Mouse (Mus musculus) ovary, postnatal 10 days (tissue): ENCODE measurements at regions not wholly inside any gene's neighbourhood (a gene's known extent, or its start where the extent isn't known, plus 50 kb on each side); places are given as distances from the start of the nearest gene placed in this dataset.
A peak's percentile ranks its signal among the peaks of the same experiment; 100 is the strongest.

Experiments
- DNase-seq: peaks from one replicate; pipeline ENCODE4 v3.0.0; 2022; ENCODE audit warnings: low spot score

- DNase-seq, result no peak
These were observed 90.4 kb downstream of the Otol1 start for GRCm38 (mm10) chr3:70097813-70098212.

DNA sequence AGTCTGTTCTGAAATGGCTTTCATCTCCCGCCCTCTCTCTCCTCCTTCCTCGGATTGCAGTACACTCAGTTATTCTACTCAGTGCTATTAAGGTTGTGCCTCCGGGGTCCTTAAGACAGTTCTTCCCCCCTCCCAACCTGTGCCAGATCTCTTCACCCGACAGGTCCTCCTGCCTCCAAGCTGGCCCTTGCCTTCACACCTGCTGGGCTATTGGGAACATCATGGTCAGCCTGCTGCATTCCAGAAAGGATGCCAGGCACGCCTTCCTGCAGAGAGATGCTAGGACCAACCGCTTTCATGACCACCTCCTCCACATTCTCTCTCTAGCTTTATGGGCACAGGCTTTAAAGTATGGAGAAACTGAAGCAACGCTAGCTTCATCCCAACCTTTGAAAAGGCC lies 94.7 kb downstream of the Otol1 start:
- no peak for DNase-seq

DNA sequence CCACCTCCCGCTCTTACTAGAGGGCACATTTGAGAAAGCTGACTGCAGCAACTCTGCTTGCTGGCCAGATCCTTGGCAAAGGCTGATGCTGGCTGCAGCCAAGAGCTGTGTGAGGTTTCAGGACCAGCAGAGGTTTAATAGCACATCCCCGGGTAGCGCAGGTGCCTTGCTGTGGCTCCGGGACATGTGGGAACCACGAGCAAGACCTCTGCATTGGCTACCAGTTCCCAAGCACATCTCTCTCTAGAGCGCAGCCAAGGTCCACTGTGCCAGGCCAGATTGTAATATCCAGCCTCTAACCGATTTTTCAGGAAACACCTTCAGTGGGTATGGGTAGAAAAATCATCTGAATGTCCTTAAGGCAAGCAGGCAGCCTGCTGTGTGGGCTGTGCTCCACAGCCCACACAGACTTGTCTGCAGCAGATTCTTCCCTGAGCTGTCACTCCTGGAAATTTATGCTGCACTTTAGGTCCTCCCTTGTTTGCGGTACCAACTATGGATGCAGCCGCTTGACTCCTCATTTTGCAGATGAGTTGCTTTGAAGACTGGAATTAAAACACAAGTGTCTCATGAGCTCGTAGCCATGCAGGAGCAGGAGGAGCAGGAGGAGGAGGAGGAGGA lies 95.3 kb downstream of the Otol1 start:
- DNase-seq, result no peak

- peak; percentile 55 for DNase-seq
These were observed 96.8 kb downstream of the Otol1 start for GRCm38 (mm10) chr3:70103983-70104827.

- DNase-seq, result peak; percentile 27
These were observed 97.5 kb downstream of the Otol1 start for GRCm38 (mm10) chr3:70104828-70105399.

DNA sequence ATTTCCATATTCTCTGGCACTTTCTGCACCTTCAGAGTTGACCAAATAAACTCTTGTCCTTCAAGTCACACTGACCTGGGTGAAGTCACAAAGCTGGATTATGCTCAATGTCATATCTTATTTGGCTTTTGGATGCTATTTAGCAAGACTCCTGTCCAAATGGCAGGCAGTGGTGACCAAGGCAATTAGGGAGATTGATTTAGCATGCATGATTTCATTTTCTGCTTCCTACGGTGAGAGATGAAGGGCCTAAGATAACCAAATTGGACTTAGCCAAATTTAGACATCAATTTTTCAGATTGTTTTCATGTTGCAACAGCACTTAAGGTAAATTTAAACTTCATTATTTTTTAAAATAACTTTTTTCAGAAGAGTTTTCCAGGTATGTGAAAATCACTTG lies 98.1 kb downstream of the Otol1 start:
- no peak for DNase-seq

GRCm38 (mm10) chr3:70106141-70106540 lies 98.7 kb downstream of the Otol1 start:
- DNase-seq, result no peak

- no peak for DNase-seq
These were observed 118.8 kb downstream of the Otol1 start for GRCm38 (mm10) chr3:70126212-70126611.

GRCm38 (mm10) chr3:70130241-70131029 lies 123.0 kb downstream of the Otol1 start:
- DNase-seq, result no peak

DNA sequence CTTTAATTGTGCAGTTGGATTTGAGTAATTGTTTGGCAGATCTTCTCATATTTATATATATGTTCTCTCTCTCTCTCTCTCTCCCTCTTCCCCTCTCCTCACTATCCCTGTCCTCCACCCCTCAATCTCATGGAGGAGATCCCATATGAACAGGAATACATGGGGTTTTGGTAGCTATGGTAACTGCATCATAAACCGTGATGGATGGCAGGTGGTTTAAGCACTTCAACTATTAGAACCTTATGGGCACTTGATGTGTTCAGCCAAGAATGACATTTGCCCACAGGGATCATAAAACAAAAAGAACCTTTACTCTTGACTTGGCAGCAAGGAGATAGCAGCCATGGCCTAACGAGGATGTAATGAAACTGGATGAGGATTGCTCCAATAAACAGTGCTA lies 127.5 kb downstream of the Otol1 start:
- no peak for DNase-seq

DNA sequence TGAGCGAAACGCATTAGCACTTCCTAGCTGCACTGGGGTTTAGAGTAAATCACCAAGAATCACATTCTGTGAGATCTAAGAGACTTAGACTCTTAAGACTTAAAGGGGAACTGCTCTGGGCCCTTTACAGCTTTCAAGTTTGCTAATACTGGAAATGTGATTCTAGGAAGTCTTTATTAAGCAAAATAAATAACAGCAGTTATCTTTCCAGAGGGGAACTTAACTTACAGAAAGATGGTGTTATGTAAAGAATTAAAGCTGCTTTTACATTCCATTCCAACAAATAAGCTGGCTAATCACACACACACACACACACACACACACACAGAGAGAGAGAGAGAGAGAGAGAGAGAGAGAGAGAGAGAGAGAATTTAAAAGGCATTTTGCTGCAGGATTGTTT lies 131.1 kb downstream of the Otol1 start:
- DNase-seq, result no peak

- DNase-seq, result no peak
These were observed 131.5 kb downstream of the Otol1 start for GRCm38 (mm10) chr3:70138926-70139325.

GRCm38 (mm10) chr3:70145728-70146127 lies 138.3 kb downstream of the Otol1 start:
- DNase-seq, result no peak

DNA sequence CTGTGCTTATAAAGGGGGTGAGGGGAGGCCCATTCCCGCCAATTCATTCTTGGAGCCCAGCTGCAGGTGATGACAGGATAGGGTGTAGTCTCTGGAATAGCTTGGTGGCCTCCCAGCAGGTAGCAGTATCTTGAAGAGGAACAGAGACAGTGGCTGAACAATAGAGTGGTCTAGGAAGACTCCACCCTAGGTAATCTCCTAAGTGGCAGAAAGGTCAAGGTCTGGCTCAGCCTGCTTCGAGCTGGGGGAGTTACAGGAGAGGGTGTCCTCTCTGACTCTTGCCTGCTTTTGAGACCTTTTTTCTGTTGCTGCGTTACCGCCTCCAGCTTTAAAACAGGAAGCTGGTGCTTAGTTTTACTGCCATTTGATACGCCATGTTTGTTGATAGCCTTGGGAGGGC lies 143.7 kb downstream of the Otol1 start:
- DNase-seq, result no peak

GRCm38 (mm10) chr3:70160043-70160442 lies 152.6 kb downstream of the Otol1 start:
- DNase-seq, result no peak

DNA sequence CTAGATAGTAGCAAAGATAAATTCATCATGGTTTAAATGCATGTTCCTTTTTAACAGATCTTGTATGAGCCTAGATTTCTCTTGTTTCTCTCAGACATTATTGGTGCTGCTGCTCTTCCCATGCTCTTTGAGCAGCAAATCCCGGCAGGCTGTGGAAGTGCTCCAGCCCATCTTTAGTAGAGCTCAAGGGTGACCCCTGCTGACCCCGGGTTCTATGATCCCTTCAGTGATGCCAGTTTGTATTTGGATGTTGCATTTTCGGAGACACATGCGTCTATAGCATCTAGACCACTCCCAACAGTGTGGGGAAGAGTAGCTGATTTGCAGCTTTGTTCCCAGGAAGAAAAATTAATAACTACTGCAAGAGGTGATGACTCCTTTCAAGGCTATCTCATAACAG lies 164.3 kb downstream of the Otol1 start:
- DNase-seq, result no peak

GRCm38 (mm10) chr3:70176391-70176790 lies 169.0 kb downstream of the Otol1 start:
- DNase-seq, result no peak

DNA sequence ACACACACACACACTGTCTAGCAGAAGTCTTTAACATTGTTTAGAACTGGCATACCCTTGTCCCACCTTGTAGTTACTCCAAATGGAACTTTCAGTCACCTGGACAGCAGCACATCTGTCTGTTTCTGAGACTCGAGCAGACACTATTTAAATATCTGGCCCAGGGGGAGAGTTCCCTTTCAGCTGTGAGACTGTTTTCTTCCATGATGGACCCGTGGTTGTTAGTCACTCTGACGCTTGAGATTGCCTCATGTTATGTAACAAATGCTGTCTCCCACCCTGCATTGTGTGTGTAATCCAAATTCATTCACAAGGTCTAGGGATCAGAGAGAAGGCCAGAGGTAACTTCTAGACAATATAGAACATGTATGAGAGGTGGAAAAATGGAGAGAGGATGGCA lies 174.2 kb downstream of the Otol1 start:
- no peak for DNase-seq

GRCm38 (mm10) chr3:70190741-70191140 lies 183.3 kb downstream of the Otol1 start:
- no peak for DNase-seq

GRCm38 (mm10) chr3:70196671-70197070 lies 189.3 kb downstream of the Otol1 start:
- no peak for DNase-seq

DNA sequence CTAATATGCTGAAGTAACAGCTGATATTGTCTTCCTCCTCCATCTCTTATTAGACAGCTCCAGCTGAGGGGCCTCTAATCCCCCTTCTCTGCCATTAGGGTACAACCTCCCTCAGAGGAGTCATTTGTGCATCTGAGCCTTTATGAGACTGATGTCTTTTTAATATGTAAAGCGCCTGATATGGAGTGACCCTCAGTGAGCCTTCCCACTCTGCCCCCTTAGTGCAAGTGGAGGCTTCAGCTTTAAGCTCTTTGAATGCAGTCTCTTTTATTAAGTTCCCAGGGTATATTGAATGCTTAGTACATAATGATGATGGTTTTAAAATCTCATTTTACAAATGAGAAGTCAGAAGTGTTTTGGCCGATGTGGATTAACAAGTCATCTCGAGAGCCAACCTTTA lies 191.5 kb downstream of the Otol1 start:
- DNase-seq, result no peak

DNA sequence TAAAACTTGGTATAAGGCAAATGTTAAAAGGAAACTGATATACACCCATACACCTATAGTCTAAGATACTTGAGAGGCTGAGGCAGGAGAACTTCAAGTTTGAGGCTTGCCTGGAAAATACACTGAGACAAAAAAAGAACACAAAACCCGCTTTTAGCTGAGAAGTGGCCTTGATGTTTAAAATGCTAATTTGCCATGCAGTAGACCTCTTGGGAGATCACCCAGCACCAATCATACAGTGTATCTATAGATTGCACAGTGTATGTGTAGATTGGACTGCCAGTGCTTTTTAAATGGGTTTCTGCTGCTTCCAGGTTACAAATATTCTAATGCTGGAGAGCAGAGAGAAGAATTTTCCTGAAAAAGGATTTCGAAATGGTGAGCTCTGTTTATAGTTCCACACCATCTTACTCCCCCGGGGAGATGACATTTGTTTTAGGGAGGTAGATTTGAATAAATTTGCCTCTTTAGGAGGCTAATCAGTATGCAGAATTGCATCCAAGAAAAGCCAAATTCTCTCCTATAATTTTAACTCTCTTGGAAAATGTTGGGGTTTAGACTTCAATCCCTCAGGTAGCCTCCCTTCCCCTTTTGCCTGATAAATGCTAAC lies 194.0 kb downstream of the Otol1 start:
- DNase-seq, result no peak
